Comparison of ENCODE assay signal across 8 mouse cellular contexts in genomic region chr14:27335331-27336207, GRCm38 (mm10).
DNase-seq lines count a peak whose midpoint lies in the region; ATAC-seq and TF ChIP-seq lines count a peak whose summit lies in the region.

No protein-coding gene starts in this region.

- peak overlapping the region; percentile 45 for H3K4me3 ChIP-seq in hindbrain, embryonic 11.5 days (ENCODE audit: low read depth, low read length)
- H3K4me3 ChIP-seq in lung, embryonic 15.5 days, result peak overlapping the region; percentile 55
- H3K4me3 ChIP-seq in olfactory bulb, adult 2 months (ENCODE audit: insufficient read depth, low read depth, low read length), result peak overlapping the region; percentile 53

- peak; percentile 74 for ATAC-seq in Patski
- ATAC-seq in hindbrain, embryonic 11.5 days (ENCODE audit: low FRiP score), result peak; percentile 75
- peak; percentile 90 for ATAC-seq in lung, embryonic 15.5 days (ENCODE audit: borderline replicate concordance, extremely low read depth, low FRiP score, low TSS enrichment)

- peak overlapping the region; percentile 45 for H3K9ac ChIP-seq in hindbrain, embryonic 11.5 days (ENCODE audit: low read depth, low read length)
- H3K9ac ChIP-seq in lung, embryonic 15.5 days, result peak overlapping the region; percentile 29

- no peaks in the 10 kb centered on the region for H3K36me3 ChIP-seq in hindbrain, embryonic 11.5 days (ENCODE audit: control insufficient read depth, insufficient read depth, low read length)
- H3K36me3 ChIP-seq in lung, embryonic 15.5 days, result no peaks in the 10 kb centered on the region

- TF ChIP-seq CTCF in Patski (IDR thresholded peaks at IDR 0.05), result no peak
- TF ChIP-seq CTCF in olfactory bulb, adult 2 months (IDR thresholded peaks at IDR 0.05; ENCODE audit: insufficient read depth, low read depth, low read length), result no peak

- 3% methylated on average over 37 of the region's 37 CpGs for WGBS in hindbrain, embryonic 11.5 days
- whole genome bisulfite sequencing in lung, embryonic 15.5 days, result 3% methylated on average over 37 of the region's 37 CpGs
- whole genome bisulfite sequencing in olfactory bulb, adult 2 months, result 5% methylated on average over 37 of the region's 37 CpGs

- CTCF ChIA-PET in Patski (lab: Charles Lee), result interaction anchor here (0.8 to 1.2 kb wide), 2 partner anchors 14 to 48 kb away, joined by 3 read pairs; no protein-coding TSS in a partner anchor

- POLR2A ChIA-PET in Patski (lab: Charles Lee), result interaction anchor here (1.2 kb wide), 2 partner anchors 73 to 94 kb away, joined by 3 read pairs; no protein-coding TSS in a partner anchor

- H3K27me3 ChIP-seq in Patski, result peaks cover 12% of the 10 kb centered on the region
- peaks cover 17% of the 10 kb centered on the region for H3K27me3 ChIP-seq in hindbrain, embryonic 11.5 days (ENCODE audit: control insufficient read depth, insufficient read depth, low read length)
- peaks cover 23% of the 10 kb centered on the region for H3K27me3 ChIP-seq in lung, embryonic 15.5 days

- 0 out of 2 replicates have a peak, but pooled peaks cover 2% of the 10 kb centered on the region for H3K4me1 ChIP-seq in hindbrain, embryonic 11.5 days (replicated peaks; ENCODE audit: control insufficient read depth, insufficient read depth, low read length)
- H3K4me1 ChIP-seq in lung, embryonic 15.5 days, result 0 out of 2 replicates have a peak, but pooled peaks cover 13% of the 10 kb centered on the region
- H3K4me1 ChIP-seq in olfactory bulb, adult 2 months (ENCODE audit: control insufficient read depth, insufficient read depth, low read length), result peaks cover 7% of the 10 kb centered on the region

- H3K27ac ChIP-seq in hindbrain, embryonic 11.5 days (ENCODE audit: low read depth, low read length), result no peak overlapping the region
- no peak overlapping the region for H3K27ac ChIP-seq in lung, embryonic 15.5 days
- peak overlapping the region; percentile 43 for H3K27ac ChIP-seq in olfactory bulb, adult 2 months (ENCODE audit: insufficient read depth, low read depth, low read length)

- peak overlapping the region; percentile 92 for H3K4me2 ChIP-seq in hindbrain, embryonic 11.5 days (replicated peaks; ENCODE audit: low read depth, low read length)
- peak overlapping the region; percentile 99 for H3K4me2 ChIP-seq in lung, embryonic 15.5 days

- in situ Hi-C loops in Patski (cut with MboI; ENCODE audit: low pct_unique_long_range_greater_than_20kb), result loop anchor here (5.0 kb wide), 1 partner anchor 82 kb away; no protein-coding TSS in a partner anchor

- no peak for DNase-seq in Patski (ENCODE audit: low read depth, low spot score)
- DNase-seq in cerebellum, postnatal 10 days, result peak; percentile 87 to 90
- peak; percentile 76 to 82 for DNase-seq in frontal cortex, postnatal 10 days (ENCODE audit: low spot score in 2 of 2)
- DNase-seq in hindbrain, embryonic 11.5 days (ENCODE audit: low spot score), result peak; percentile 76
- DNase-seq in layer of hippocampus, adult 9-11 months, result peak; percentile 90
- peak; percentile 83 for DNase-seq in testis, postnatal 14 days (ENCODE audit: low spot score)

- no peaks in the 10 kb centered on the region for H3K9me3 ChIP-seq in hindbrain, embryonic 11.5 days (ENCODE audit: control insufficient read depth, low read length)
- H3K9me3 ChIP-seq in lung, embryonic 15.5 days, result no peaks in the 10 kb centered on the region

- peak; percentile 60; the same call in 1 of the 2 replicates for TF ChIP-seq POLR2A in olfactory bulb, adult 2 months (IDR thresholded peaks at IDR 0.05; ENCODE audit: insufficient read depth, low read depth, low read length)
